Mouse (Mus musculus): ENCODE data around the gene Spopl. TPM values are rescaled to one million over a fixed set of nuclear protein-coding genes. Genes with fewer than 3 reads are reported as not detected.
"Not testable (repeated sequence)": the region's sequence is repeated elsewhere in the genome, so short reads cannot be mapped to it uniquely, and the experiment has no call there.

Spopl gene
- 6.1 and 6.5 TPM in 2 replicates for polyA plus RNA-seq (2012; rRNA removed)

DNA sequence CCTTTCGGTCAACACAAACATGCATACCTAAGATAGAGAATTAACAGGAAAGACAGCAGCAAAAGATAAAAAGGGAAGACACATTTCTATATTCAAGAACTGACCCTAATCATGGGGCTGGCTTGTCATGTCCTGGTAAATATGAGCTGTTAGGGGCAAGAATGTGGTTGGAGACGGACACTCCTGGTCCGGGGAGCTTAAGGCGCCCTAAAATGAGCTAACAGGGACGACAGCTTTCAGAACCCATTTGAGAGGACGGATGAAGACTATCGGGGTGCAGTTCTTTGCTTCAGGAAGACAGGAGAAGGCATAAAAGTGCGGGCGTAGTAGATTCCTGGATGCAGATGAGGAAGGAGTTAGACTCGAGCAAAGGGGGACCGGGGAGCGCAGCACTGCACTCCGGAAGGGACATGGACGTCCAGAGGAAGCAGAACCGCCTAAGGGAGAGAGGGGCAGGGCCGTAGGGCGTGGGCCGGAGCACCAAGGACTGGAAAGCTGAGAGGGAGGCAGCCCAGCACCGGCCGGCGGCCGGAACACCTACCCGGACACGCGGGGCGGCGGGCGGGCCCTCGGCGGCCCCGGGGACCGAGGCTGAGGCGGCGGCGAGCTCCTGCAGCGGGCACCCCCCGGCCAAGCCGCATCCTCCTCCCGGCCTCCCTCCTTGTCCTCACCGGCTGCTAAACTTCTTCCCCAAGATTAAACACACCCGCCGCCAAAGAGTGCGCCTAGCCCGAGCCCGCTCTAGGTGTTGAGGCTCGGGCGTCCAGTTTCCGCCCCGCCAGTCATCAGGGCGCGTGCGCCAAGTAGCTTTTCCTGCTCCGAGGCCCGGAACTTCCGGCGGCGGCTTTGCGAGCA, at the start of gene Spopl:
Spopl (minus strand) TSS at position 805 of the 855 bp plus-strand sequence.
- TF ChIP-seq POLR2A (IDR thresholded peaks at IDR 0.05; ENCODE audit: extremely low read depth, insufficient read depth, low read length) = no peak
- no peak for TF ChIP-seq CTCF (IDR thresholded peaks at IDR 0.05; ENCODE audit: extremely low read depth, insufficient read depth, low read length)
- H3K27ac ChIP-seq (ENCODE audit: insufficient read depth, low read length) = peak within 1 kb of the TSS; percentile 60
- peak within 1 kb of the TSS; percentile 93 for H3K4me3 ChIP-seq (ENCODE audit: insufficient read depth, low read length)
- no peaks in the 10 kb centered on the region; the same call in 1 of the 2 replicates for H3K4me1 ChIP-seq (ENCODE audit: control insufficient read depth, insufficient read depth, low read length)

DNA sequence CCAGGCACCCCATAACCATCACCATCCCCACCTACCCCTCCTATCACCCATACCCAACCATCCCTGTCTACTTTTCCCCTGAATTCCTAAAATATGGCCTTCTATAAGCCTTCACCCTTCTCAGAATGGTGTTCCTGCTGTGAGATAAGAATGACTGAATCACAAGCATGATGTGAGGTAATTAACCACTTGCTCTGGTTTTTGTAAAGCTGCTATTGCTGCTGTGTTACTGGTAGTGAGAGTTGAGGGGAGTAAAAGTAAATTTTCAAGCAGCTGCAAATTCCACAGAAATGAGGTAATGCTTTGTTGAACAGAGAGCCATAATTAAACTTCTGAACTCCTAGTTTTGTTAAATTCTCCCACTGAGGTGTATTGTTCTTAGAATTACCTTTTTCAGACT, 48.2 kb upstream of the Spopl start:
- Histone ChIP-seq H3K4me3 (ENCODE audit: insufficient read depth, low read length) (no peak overlapping the region), H3K27ac (ENCODE audit: insufficient read depth, low read length) (no peak overlapping the region), H3K4me1 (ENCODE audit: control insufficient read depth, insufficient read depth, low read length) (no peaks in the 10 kb centered on the region)
- TF ChIP-seq CTCF (IDR thresholded peaks at IDR 0.05; ENCODE audit: extremely low read depth, insufficient read depth, low read length) = no peak
- TF ChIP-seq POLR2A (IDR thresholded peaks at IDR 0.05; ENCODE audit: extremely low read depth, insufficient read depth, low read length) = no peak

DNA sequence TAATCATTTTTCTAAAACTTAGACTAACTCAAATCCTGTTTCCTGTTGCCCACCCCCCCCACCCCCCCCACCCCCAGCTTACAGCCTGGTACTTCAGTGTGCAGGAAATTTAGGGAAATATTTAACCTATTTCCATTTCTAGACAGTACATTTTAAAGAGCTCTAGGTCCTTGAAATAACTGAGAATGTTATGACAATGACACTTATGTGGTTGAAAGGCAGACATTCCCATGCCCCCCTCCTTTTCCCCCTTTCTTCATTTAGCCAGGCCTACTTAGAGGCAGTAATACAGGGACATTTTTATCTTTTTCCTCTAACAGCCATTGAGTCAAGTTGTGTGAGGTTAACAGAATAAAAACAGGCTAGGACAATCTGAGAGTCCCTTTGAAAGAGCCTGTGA, 46.1 kb upstream of the Spopl start:
- no peak for TF ChIP-seq CTCF (IDR thresholded peaks at IDR 0.05; ENCODE audit: extremely low read depth, insufficient read depth, low read length)
- no peak for TF ChIP-seq POLR2A (IDR thresholded peaks at IDR 0.05; ENCODE audit: extremely low read depth, insufficient read depth, low read length)
- H3K4me1 ChIP-seq (ENCODE audit: control insufficient read depth, insufficient read depth, low read length) = no peaks in the 10 kb centered on the region
- no peak overlapping the region for H3K27ac ChIP-seq (ENCODE audit: insufficient read depth, low read length)
- no peak overlapping the region for H3K4me3 ChIP-seq (ENCODE audit: insufficient read depth, low read length)

DNA sequence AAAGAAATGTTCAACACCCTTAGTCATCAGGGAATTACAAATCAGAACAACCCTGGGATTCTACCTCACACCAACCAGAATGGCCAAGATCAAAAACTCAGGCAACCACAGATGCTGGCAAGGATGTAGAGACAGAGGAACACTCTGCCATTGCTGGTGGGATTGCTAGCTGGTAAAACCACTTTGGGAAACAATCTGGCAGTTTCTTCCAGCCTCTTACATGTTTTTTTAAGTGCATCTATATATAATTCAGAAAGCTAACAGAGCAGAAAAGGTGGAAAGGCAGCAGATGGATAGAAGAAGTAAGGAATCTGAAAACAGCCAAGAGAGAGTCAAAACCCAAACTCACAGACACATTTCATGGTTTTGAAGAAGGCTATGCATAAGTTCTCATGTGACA, 33.5 kb upstream of the Spopl start:
- no peak overlapping the region for H3K27ac ChIP-seq (ENCODE audit: insufficient read depth, low read length)
- H3K4me1 ChIP-seq (ENCODE audit: control insufficient read depth, insufficient read depth, low read length) = no peaks in the 10 kb centered on the region
- no peak overlapping the region for H3K4me3 ChIP-seq (ENCODE audit: insufficient read depth, low read length)
- TF ChIP-seq CTCF (IDR thresholded peaks at IDR 0.05; ENCODE audit: extremely low read depth, insufficient read depth, low read length) (no peak), POLR2A (IDR thresholded peaks at IDR 0.05; ENCODE audit: extremely low read depth, insufficient read depth, low read length) (no peak)

DNA sequence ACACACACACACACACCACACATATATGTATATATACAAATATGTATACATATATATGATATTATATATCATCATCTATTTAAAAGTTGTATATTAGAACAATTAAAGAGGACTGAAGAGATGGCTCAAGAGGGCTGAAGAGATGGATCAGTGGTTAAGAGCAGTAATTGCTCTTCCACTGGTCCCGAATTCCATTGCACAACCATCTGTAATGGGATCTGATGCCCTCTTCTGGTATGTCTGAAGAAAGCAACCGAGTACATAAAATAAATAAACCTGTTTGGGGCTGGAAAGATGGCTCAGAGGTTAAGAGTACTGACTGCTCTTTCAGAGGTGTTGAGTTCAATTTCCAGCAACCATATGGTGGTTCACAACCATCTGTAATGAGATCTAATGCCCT, 16.9 kb upstream of the Spopl start:
- H3K4me1 ChIP-seq (ENCODE audit: control insufficient read depth, insufficient read depth, low read length) = no peaks in the 10 kb centered on the region
- no peak overlapping the region for H3K27ac ChIP-seq (ENCODE audit: insufficient read depth, low read length)
- H3K4me3 ChIP-seq (ENCODE audit: insufficient read depth, low read length) = no peak overlapping the region
- TF ChIP-seq POLR2A (IDR thresholded peaks at IDR 0.05; ENCODE audit: extremely low read depth, insufficient read depth, low read length) (no peak), CTCF (IDR thresholded peaks at IDR 0.05; ENCODE audit: extremely low read depth, insufficient read depth, low read length) (no peak)

DNA sequence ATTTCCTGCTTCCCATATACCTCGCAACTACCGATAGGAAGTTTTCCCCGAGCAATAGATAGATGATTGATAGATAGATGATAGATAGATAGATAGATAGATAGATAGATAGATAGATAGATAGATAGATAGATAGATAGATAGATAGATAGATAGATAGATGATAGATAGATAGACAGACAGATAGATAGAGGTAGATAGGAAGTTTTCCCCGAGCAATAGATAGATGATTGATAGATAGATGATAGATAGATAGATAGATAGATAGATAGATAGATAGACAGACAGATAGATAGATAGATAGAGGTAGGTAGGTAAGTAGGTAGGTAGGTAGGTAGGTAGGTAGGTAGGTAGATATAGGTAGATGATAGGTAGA, 239 bp upstream of the Spopl start:
- H3K4me3 ChIP-seq (ENCODE audit: insufficient read depth, low read length) = peak overlapping the region; percentile 93
- H3K27ac ChIP-seq (ENCODE audit: insufficient read depth, low read length); H3K4me1 ChIP-seq (ENCODE audit: control insufficient read depth, insufficient read depth, low read length): not testable (repeated sequence)

DNA sequence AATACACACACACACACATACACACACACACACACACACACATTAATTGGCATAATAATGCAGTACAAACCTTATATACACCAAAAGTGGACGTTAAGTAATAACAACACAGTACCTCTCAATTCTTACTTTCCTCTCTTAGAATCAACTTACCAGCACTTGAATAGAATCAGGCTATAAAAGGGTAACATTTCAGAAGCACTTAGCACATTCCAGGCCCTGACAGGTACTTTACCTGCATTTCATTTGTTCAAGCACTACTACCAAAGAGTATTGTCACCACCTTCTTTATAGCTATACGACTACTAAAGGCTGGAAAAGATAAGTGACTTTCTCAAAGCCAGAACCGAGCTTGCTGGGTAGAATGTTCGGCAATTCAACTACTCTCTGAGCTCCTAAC, 1.3 kb downstream of the Spopl start:
- no peak for TF ChIP-seq POLR2A (IDR thresholded peaks at IDR 0.05; ENCODE audit: extremely low read depth, insufficient read depth, low read length)
- TF ChIP-seq CTCF (IDR thresholded peaks at IDR 0.05; ENCODE audit: extremely low read depth, insufficient read depth, low read length) = no peak
- Histone ChIP-seq H3K27ac (ENCODE audit: insufficient read depth, low read length) (no peak overlapping the region), H3K4me1 (ENCODE audit: control insufficient read depth, insufficient read depth, low read length) (no peaks in the 10 kb centered on the region; the same call in 1 of the 2 replicates), H3K4me3 (ENCODE audit: insufficient read depth, low read length) (no peak overlapping the region; the same call in 1 of the 2 replicates)

DNA sequence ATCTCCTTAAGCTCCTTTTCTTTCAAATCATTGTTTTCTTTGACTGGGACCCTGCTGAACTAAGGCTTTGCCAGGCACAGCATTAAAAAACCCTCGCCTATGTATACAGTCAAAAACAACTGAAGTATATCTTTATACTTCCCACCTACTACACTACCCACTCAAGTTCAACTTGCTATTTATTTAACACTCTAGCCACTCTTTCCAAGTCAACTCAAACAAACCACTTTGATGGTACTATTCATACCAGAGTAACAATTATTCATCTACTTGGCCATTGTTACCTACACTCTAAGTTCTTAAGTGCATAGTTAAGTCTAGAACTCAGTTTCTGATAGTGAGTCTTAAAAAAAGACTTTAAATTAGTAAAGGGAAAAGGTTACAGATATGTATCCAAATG, 3.1 kb downstream of the Spopl start:
- H3K27ac ChIP-seq (ENCODE audit: insufficient read depth, low read length) = no peak overlapping the region
- H3K4me3 ChIP-seq (ENCODE audit: insufficient read depth, low read length) = no peak overlapping the region
- H3K4me1 ChIP-seq (ENCODE audit: control insufficient read depth, insufficient read depth, low read length) = no peaks in the 10 kb centered on the region; the same call in 1 of the 2 replicates
- no peak for TF ChIP-seq POLR2A (IDR thresholded peaks at IDR 0.05; ENCODE audit: extremely low read depth, insufficient read depth, low read length)
- no peak for TF ChIP-seq CTCF (IDR thresholded peaks at IDR 0.05; ENCODE audit: extremely low read depth, insufficient read depth, low read length)

DNA sequence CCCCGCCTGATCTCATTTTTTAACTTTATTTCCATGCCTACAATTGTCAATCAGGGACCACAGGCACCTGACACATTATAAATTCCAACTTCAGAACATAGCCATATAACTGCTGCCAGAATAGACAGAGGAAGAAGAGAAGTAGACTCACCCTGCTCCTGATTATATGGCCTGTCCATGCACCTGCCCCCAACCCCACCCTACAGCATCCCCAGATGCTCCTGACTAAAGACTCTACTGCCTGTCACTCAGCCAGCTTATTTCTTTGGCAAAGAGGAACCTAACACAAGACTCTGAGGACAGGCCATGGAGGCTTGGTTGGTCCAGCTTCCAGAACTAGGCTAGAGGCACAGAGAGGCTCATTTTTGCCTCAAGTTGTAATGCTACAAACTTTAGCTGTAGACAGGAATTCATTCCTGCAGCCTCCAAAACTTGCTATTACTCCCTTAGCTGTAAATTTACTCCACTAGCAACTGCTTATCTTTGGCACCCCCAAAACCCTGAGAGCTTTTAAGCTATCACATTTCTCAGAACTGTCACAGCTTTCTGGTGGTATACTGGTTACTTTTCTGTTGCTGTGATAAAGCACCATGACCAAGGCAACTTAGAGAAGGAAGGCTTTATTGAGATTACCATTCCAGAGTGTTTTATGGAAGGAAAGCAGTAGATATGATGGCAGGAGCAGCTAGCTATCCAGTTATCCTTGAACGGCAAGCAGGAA, 6.7 kb downstream of the Spopl start:
- no peak overlapping the region for H3K4me3 ChIP-seq (ENCODE audit: insufficient read depth, low read length)
- H3K4me1 ChIP-seq (ENCODE audit: control insufficient read depth, insufficient read depth, low read length) = no peaks in the 10 kb centered on the region; the same call in 1 of the 2 replicates
- no peak for TF ChIP-seq POLR2A (IDR thresholded peaks at IDR 0.05; ENCODE audit: extremely low read depth, insufficient read depth, low read length)
- no peak for TF ChIP-seq CTCF (IDR thresholded peaks at IDR 0.05; ENCODE audit: extremely low read depth, insufficient read depth, low read length)
- H3K27ac ChIP-seq (ENCODE audit: insufficient read depth, low read length) = no peak overlapping the region

DNA sequence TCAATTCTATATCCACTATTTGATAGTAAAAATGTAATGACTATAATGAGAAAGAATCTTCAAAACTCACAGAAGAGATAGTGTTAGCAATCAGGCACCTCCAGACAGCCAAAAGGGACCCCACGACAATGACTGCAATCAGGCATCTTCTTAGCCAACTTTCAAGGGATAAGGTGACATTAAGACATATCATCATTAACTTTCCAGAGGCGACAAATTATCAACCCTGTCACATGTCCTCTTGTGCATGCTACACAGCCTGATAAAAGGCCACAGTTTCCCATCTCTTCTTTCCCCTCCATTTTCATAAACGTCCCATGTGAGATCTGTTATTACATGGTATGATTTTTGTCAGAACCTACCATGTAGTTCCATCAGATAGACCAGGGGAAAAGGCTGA, 9.0 kb downstream of the Spopl start:
- no peak overlapping the region for H3K27ac ChIP-seq (ENCODE audit: insufficient read depth, low read length)
- no peak overlapping the region for H3K4me3 ChIP-seq (ENCODE audit: insufficient read depth, low read length)
- H3K4me1 ChIP-seq (ENCODE audit: control insufficient read depth, insufficient read depth, low read length) = no peaks in the 10 kb centered on the region
- TF ChIP-seq POLR2A (IDR thresholded peaks at IDR 0.05; ENCODE audit: extremely low read depth, insufficient read depth, low read length) = no peak
- TF ChIP-seq CTCF (IDR thresholded peaks at IDR 0.05; ENCODE audit: extremely low read depth, insufficient read depth, low read length) = no peak
